Mouse (Mus musculus) MEL (cell line): ENCODE data around the gene Ctnnd2.

Source experiments
- BHLHE40 ChIP-seq: IDR thresholded peaks from 2 replicates; pipeline ENCODE4 v1.6.1; 2012; ENCODE audit warnings: low read depth, mild to moderate bottlenecking, inconsistent platforms, low read length, improper control_type of control experiment, borderline replicate concordance
- CHD2 ChIP-seq: IDR thresholded peaks from 2 replicates; pipeline ENCODE4 v1.6.1; 2011; ENCODE audit warnings: low read length, improper control_type of control experiment
- CTCF ChIP-seq, 3 experiments: IDR thresholded peaks in 2 of 3; conservative IDR thresholded peaks in 1 of 3; 2 replicates each; pipeline ENCODE4 v1.5.1; 2011 to 2012; ENCODE audit warnings: low read length in 3 of 3, low read depth in 2 of 3, mild to moderate bottlenecking in 2 of 3, improper control_type of control experiment in 1 of 3, inconsistent platforms in 1 of 3, mixed read lengths in 1 of 3, moderate library complexity in 1 of 3; ENCODE audit not compliant: control insufficient read depth in 1 of 3, insufficient read depth in 1 of 3, poor library complexity in 1 of 3, severe bottlenecking in 1 of 3
- ELF1 ChIP-seq: IDR thresholded peaks from 2 replicates; pipeline ENCODE4 v1.6.1; 2014; ENCODE audit warnings: low read depth, mild to moderate bottlenecking, inconsistent platforms, low read length, improper control_type of control experiment, moderate library complexity
- EP300 ChIP-seq, 2 experiments: IDR thresholded peaks; 2 replicates each; pipeline ENCODE4 v1.6.1; 2011; ENCODE audit warnings: improper control_type of control experiment in 2 of 2, low read length in 2 of 2, low read depth in 1 of 2, mild to moderate bottlenecking in 1 of 2
- KAT2A ChIP-seq: conservative IDR thresholded peaks from 2 replicates; pipeline ENCODE4 v1.6.1; 2012; ENCODE audit warnings: low read depth, low read length, improper control_type of control experiment, inconsistent platforms
- MYC ChIP-seq: IDR thresholded peaks from 2 replicates; pipeline ENCODE4 v1.6.1; 2011; ENCODE audit warnings: low read depth, mild to moderate bottlenecking, low read length, improper control_type of control experiment, moderate library complexity
- POLR2A ChIP-seq, 2 experiments: IDR thresholded peaks; 2 replicates each; pipeline ENCODE4 v1.6.1; 2011 to 2012; ENCODE audit warnings: low read length in 2 of 2, mild to moderate bottlenecking in 2 of 2, control low read depth in 1 of 2, improper control_type of control experiment in 1 of 2, low read depth in 1 of 2, moderate library complexity in 1 of 2; ENCODE audit not compliant: control insufficient read depth in 1 of 2, insufficient read depth in 1 of 2, poor library complexity in 1 of 2
- POLR2AphosphoS5 ChIP-seq: IDR thresholded peaks from 2 replicates; pipeline ENCODE4 v1.6.1; 2012; ENCODE audit warnings: low read depth, borderline replicate concordance, mild to moderate bottlenecking, inconsistent platforms, low read length, moderate library complexity, mixed read lengths
- RCOR1 ChIP-seq: IDR thresholded peaks from 2 replicates; pipeline ENCODE4 v1.6.1; 2012; ENCODE audit warnings: low read depth, mild to moderate bottlenecking, inconsistent platforms, low read length, improper control_type of control experiment
- SMC3 ChIP-seq: IDR thresholded peaks from 2 replicates; pipeline ENCODE4 v1.6.1; 2011; ENCODE audit warnings: low read depth, low read length, improper control_type of control experiment
- USF1 ChIP-seq: IDR thresholded peaks from 2 replicates; pipeline ENCODE4 v1.6.1; 2014; ENCODE audit warnings: low read depth, mild to moderate bottlenecking, inconsistent platforms, low read length, improper control_type of control experiment, moderate library complexity
- ZC3H11A ChIP-seq: IDR thresholded peaks from 2 replicates; pipeline ENCODE4 v1.6.1; 2012; ENCODE audit warnings: low read depth, mild to moderate bottlenecking, inconsistent platforms, low read length, improper control_type of control experiment

- TF ChIP-seq EP300 (IDR thresholded peaks at IDR 0.05; ENCODE audit: low read depth in 1 of 2, low read length in 2 of 2) (no peak), ZC3H11A (no peak), MYC (no peak), POLR2AphosphoS5 (no peak), BHLHE40 (no peak), KAT2A (no peak), CHD2 (no peak), CTCF (IDR thresholded peaks at IDR 0.05 in 2 of 3, conservative IDR thresholded peaks at IDR 0.05 in 1 of 3; ENCODE audit: control insufficient read depth in 1 of 3, insufficient read depth in 1 of 3, low read depth in 2 of 3, low read length in 3 of 3, poor library complexity in 1 of 3, severe bottlenecking in 1 of 3) (no peak), USF1 (no peak), POLR2A (IDR thresholded peaks at IDR 0.05; ENCODE audit: control insufficient read depth in 1 of 2, insufficient read depth in 1 of 2, low read depth in 1 of 2, low read length in 2 of 2, poor library complexity in 1 of 2) (no peak), RCOR1 (no peak), SMC3 (no peak), ELF1 (no peak)
These were observed 820.5 kb downstream of the Ctnnd2 start for GRCm38 (mm10) chr15:30992901-30993300.
